In the genomic region with DNA sequence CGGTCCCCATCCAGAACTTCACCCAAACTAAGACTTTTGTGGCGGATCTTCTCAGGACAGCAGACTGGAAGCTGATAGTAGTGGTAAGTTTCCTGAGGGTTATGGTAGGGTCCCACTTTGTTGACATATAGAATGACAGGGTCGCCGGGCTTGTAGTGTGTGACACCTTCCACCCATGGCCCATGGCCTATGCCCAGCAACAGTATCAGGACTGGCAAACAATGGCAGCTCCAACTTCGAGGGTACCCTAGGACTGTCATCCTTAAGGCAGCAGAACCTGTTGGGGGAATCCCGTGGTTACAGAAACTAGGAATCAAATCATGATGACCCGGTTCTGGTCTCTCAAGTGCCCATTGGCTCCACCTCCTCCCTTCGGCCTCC, we compare ENCODE assay signal across 8 mouse cellular contexts. TPM values are rescaled to one million over a fixed set of nuclear protein-coding genes. Genes with fewer than 3 reads are reported as not detected.
A peak's percentile ranks its signal among the peaks of the same experiment; 100 is the strongest.
DNase-seq lines count a peak whose midpoint lies in the region; ATAC-seq and TF ChIP-seq lines count a peak whose summit lies in the region.

No protein-coding gene starts in this region.

- peak overlapping the region; percentile 92 for H3K27ac ChIP-seq in embryonic fibroblast, embryonic 13.5 days (ENCODE audit: insufficient read depth, low read length)
- H3K27ac ChIP-seq in limb, embryonic 10.5 days: peak overlapping the region; percentile 98
- peak overlapping the region; percentile 98; the same call in 1 of the 2 replicates for H3K27ac ChIP-seq in neural tube, embryonic 14.5 days (ENCODE audit: low read depth, low read length)

- H3K27me3 ChIP-seq in limb, embryonic 10.5 days (ENCODE audit: low read depth, poor library complexity, severe bottlenecking): no peaks in the 10 kb centered on the region
- H3K27me3 ChIP-seq in neural tube, embryonic 14.5 days (ENCODE audit: control insufficient read depth, insufficient read depth, low read length): no peaks in the 10 kb centered on the region

- H3K9me3 ChIP-seq in limb, embryonic 10.5 days (replicated peaks): no peaks in the 10 kb centered on the region
- H3K9me3 ChIP-seq in neural tube, embryonic 14.5 days (ENCODE audit: control insufficient read depth, low read length): no peaks in the 10 kb centered on the region

- H3K36me3 ChIP-seq in limb, embryonic 10.5 days: peaks cover 66% of the 10 kb centered on the region
- peaks cover 17% of the 10 kb centered on the region; the same call in 1 of the 2 replicates for H3K36me3 ChIP-seq in neural tube, embryonic 14.5 days (ENCODE audit: control insufficient read depth, insufficient read depth, low read length)

- peak overlapping the region; percentile 92 for H3K9ac ChIP-seq in neural tube, embryonic 14.5 days (replicated peaks; ENCODE audit: low read depth, low read length)

- H3K4me1 ChIP-seq in lung, adult 2 months (ENCODE audit: control insufficient read depth, insufficient read depth, low read length): peaks cover 16% of the 10 kb centered on the region
- no peaks in the 10 kb centered on the region for H3K4me1 ChIP-seq in embryonic fibroblast, embryonic 13.5 days (ENCODE audit: control insufficient read depth, insufficient read depth, low read length)
- H3K4me1 ChIP-seq in limb, embryonic 10.5 days: peaks cover 27% of the 10 kb centered on the region
- peaks cover 14% of the 10 kb centered on the region; the same call in 1 of the 2 replicates for H3K4me1 ChIP-seq in neural tube, embryonic 14.5 days (ENCODE audit: control insufficient read depth, insufficient read depth, low read length)

- ATAC-seq in neural tube, embryonic 14.5 days (ENCODE audit: low read depth): peak; percentile 54

- no peak for DNase-seq in lung, adult 2 months
- DNase-seq in lung, postnatal 10 days: no peak
- DNase-seq in limb, embryonic 10.5 days (ENCODE audit: low spot score): no peak
- DNase-seq in B cell, adult 2 months: no peak
- DNase-seq in thymus, postnatal 36 days: no peak
- no peak for DNase-seq in layer of hippocampus, postnatal 10 days (ENCODE audit: low spot score in 2 of 2)

- 18% methylated on average over 8 of the region's 8 CpGs for WGBS in lung, adult 2 months
- 28% methylated on average over 8 of the region's 8 CpGs for WGBS in limb, embryonic 10.5 days
- 20% methylated on average over 8 of the region's 8 CpGs for WGBS in neural tube, embryonic 14.5 days

- TF ChIP-seq POLR2A in lung, adult 2 months (IDR thresholded peaks at IDR 0.05; ENCODE audit: borderline replicate concordance, extremely low read depth, low read depth, low read length): no peak
- no peak for TF ChIP-seq POLR2A in embryonic fibroblast, embryonic 13.5 days (IDR thresholded peaks at IDR 0.05; ENCODE audit: low read depth, low read length)

- TF ChIP-seq CTCF in lung, adult 2 months (IDR thresholded peaks at IDR 0.05; ENCODE audit: insufficient read depth, low read length): no peak
- TF ChIP-seq CTCF in embryonic fibroblast, embryonic 13.5 days (IDR thresholded peaks at IDR 0.05; ENCODE audit: borderline replicate concordance, insufficient read depth, low read length): no peak

- peak overlapping the region; percentile 97 for H3K4me3 ChIP-seq in lung, adult 2 months (replicated peaks; ENCODE audit: extremely low read depth, low read depth, low read length)
- H3K4me3 ChIP-seq in embryonic fibroblast, embryonic 13.5 days (ENCODE audit: insufficient read depth, low read length): peak overlapping the region; percentile 83
- peak overlapping the region; percentile 98 for H3K4me3 ChIP-seq in limb, embryonic 10.5 days
- H3K4me3 ChIP-seq in neural tube, embryonic 14.5 days (ENCODE audit: low read depth, low read length): peak overlapping the region; percentile 95

- peak overlapping the region; percentile 81 for H3K4me2 ChIP-seq in neural tube, embryonic 14.5 days (ENCODE audit: low read depth, low read length)

RNA-seq across cellular contexts. Expression of gene Tm9sf1, which starts 0.9 kb away (rescaled TPM):
- polyA plus RNA-seq in lung, adult 2 months (2012; rRNA removed): 81.4 and 91.7 TPM in 2 replicates
- polyA plus RNA-seq in embryonic fibroblast, embryonic 13.5 days (2011; ENCODE audit: insufficient read length, low read depth, missing spikeins): 77.1 and 90.9 TPM in 2 replicates
- 80.6 and 92.0 TPM in 2 replicates for polyA plus RNA-seq in limb, embryonic 10.5 days (2016; fragmentation: Nextera tagmentation; extraction: Ambion mirVana)
- 55.9 and 66.9 TPM in 2 replicates for polyA plus RNA-seq in neural tube, embryonic 14.5 days (2014; fragmentation: Nextera tagmentation; extraction: Ambion mirVana)
- 10 to 100 TPM; 42.0 to 55.9 TPM for total RNA-seq in layer of hippocampus, postnatal 10 days (2021)

RNA-seq across cellular contexts. Expression of gene Gm49378, which starts 5.0 kb away (rescaled TPM):
- polyA plus RNA-seq in lung, adult 2 months (2012; rRNA removed): 6.0 and 9.5 TPM in 2 replicates
- 13.1 and 22.2 TPM in 2 replicates for polyA plus RNA-seq in embryonic fibroblast, embryonic 13.5 days (2011; ENCODE audit: insufficient read length, low read depth, missing spikeins)
- polyA plus RNA-seq in limb, embryonic 10.5 days (2016; fragmentation: Nextera tagmentation; extraction: Ambion mirVana): 1.1 and 2.2 TPM in 2 replicates
- 2.9 TPM in 2 replicates for polyA plus RNA-seq in neural tube, embryonic 14.5 days (2014; fragmentation: Nextera tagmentation; extraction: Ambion mirVana)
- 1 to 10 TPM; 3.0 to 6.1 TPM for total RNA-seq in layer of hippocampus, postnatal 10 days (2021)

RNA-seq across cellular contexts. Expression of gene Ipo4, which starts 6.9 kb away (rescaled TPM):
- 52.7 and 83.9 TPM in 2 replicates for polyA plus RNA-seq in lung, adult 2 months (2012; rRNA removed)
- polyA plus RNA-seq in embryonic fibroblast, embryonic 13.5 days (2011; ENCODE audit: insufficient read length, low read depth, missing spikeins): 131 and 143 TPM in 2 replicates
- polyA plus RNA-seq in limb, embryonic 10.5 days (2016; fragmentation: Nextera tagmentation; extraction: Ambion mirVana): 134 and 152 TPM in 2 replicates
- polyA plus RNA-seq in neural tube, embryonic 14.5 days (2014; fragmentation: Nextera tagmentation; extraction: Ambion mirVana): 109 and 110 TPM in 2 replicates
- total RNA-seq in layer of hippocampus, postnatal 10 days (2021): 100 to 1,000 TPM; 131 to 145 TPM

RNA-seq across cellular contexts. Expression of gene Tssk4, which starts 7.3 kb away (rescaled TPM):
- 0.70 and 1.0 TPM in 2 replicates for polyA plus RNA-seq in lung, adult 2 months (2012; rRNA removed)
- polyA plus RNA-seq in embryonic fibroblast, embryonic 13.5 days (2011; ENCODE audit: insufficient read length, low read depth, missing spikeins): 0.73 and 0.81 TPM in 2 replicates
- polyA plus RNA-seq in limb, embryonic 10.5 days (2016; fragmentation: Nextera tagmentation; extraction: Ambion mirVana): 0.60 and 0.61 TPM in 2 replicates
- polyA plus RNA-seq in neural tube, embryonic 14.5 days (2014; fragmentation: Nextera tagmentation; extraction: Ambion mirVana): 0.24 TPM in 1 of 2 replicates, not detected in the other
- total RNA-seq in layer of hippocampus, postnatal 10 days (2021): 1 to 10 TPM; 1.3 to 1.5 TPM

RNA-seq across cellular contexts. Expression of gene Mdp1, which starts 17.6 kb away (rescaled TPM):
- 15.1 and 20.4 TPM in 2 replicates for polyA plus RNA-seq in lung, adult 2 months (2012; rRNA removed)
- 28.9 and 30.0 TPM in 2 replicates for polyA plus RNA-seq in embryonic fibroblast, embryonic 13.5 days (2011; ENCODE audit: insufficient read length, low read depth, missing spikeins)
- polyA plus RNA-seq in limb, embryonic 10.5 days (2016; fragmentation: Nextera tagmentation; extraction: Ambion mirVana): 58.8 and 67.0 TPM in 2 replicates
- 69.0 and 75.5 TPM in 2 replicates for polyA plus RNA-seq in neural tube, embryonic 14.5 days (2014; fragmentation: Nextera tagmentation; extraction: Ambion mirVana)
- total RNA-seq in layer of hippocampus, postnatal 10 days (2021): 10 to 100 TPM; 47.8 to 50.0 TPM
